Mouse (Mus musculus): ENCODE measurements around the gene Nkpd1.
A peak's percentile ranks its signal among the peaks of the same experiment; 100 is the strongest.
"Not testable (repeated sequence)": the region's sequence is repeated elsewhere in the genome, so short reads cannot be mapped to it uniquely, and the experiment has no call there.

Gene Nkpd1

DNA sequence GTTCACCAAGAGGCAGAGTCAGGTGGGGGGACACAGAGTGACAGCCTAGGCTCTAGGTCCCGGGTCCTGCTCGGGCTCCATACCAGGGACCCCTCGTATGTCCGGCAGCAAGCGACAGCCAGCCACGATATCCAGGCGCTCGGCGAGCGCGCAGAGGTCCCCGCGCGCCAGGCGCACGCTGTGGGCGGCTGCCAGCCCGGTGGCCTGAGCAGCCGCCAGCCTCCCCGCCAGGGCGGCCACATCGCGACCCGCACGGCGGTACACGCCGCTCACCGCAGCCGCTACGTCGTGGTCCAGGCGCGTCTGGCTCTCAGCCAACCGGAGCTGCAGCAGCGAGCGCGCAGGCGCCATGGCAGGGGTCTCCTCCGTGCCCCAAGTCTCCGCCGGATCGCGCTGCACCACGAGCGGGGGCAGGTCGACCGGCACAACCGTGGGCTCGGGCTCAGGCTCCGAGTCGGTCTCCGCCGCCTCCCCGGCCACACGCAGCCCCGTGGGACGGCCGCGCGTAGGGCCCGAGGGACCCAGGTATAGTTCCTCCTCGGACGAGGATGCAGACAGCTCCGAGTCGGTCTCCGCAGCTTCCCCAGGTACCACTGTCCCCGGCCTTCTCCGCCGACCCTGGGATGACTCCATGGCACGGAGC lies 10.5 kb upstream of the Nkpd1 start:
- no peak for DNase-seq (ENCODE audit: low spot score)

DNA sequence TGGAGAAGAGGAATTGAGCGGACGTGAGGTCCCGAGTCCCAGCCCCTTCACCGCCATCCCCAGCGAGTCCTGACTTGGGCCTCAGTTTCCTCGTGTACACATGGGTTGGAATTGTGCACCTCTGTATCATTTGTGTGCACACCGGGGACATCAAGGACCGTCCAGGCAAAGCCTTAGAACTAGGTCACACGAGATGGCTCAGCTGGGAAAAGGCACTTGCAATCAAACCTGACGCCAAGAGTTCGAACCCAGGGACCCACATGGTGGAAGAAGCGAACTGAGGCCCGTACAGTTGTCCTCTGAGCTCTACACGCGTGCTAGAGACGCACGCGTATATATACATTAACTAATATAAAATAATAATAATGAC lies 10.0 kb upstream of the Nkpd1 start:
- DNase-seq (ENCODE audit: low spot score) = no peak

DNA sequence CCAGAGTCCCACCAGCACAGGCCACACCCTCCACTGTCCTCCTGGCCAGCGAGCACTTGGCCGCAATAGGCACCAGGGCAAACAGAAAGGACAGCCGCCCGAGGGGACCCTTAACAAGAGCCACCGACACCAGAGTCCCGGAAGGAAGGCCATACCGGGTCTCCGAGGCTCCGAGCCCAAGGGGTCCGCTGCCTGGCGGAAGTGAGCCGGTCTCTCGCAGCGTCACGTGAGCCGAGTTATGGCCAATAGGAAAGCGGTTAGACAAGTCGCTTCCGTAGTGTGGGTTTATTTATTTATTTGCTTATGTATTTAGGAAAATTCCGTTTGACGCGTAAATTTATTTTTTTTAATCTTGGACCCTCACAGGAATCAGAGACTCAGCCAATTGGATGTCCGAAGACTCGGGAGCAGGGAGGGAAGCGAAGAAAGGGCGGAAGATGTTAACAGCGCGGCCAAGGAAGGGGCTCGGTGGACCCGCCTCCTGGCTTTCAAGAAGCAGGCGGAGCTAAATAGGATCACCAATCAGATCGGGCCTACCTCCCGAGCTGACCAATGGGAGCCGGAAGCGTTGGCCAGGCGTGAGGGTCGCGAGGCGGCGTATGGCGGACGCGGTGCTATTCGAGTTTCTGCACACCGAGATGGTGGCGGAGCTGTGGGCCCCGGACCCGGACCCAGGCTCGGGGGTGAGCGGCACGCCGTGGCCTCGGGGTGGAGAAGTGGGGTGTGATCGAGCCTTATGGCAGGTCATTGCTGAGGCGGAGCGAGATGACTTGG lies 9.3 kb upstream of the Nkpd1 start, which contains the start of the genes Bloc1s3 and Trappc6a:
Gene Bloc1s3 (minus strand): TSS at position 218 of the 774 bp plus-strand sequence.
Gene Trappc6a (plus strand): TSS at position 246 of the 774 bp plus-strand sequence.
- DNase-seq (ENCODE audit: low spot score) = peak; percentile 86

DNA sequence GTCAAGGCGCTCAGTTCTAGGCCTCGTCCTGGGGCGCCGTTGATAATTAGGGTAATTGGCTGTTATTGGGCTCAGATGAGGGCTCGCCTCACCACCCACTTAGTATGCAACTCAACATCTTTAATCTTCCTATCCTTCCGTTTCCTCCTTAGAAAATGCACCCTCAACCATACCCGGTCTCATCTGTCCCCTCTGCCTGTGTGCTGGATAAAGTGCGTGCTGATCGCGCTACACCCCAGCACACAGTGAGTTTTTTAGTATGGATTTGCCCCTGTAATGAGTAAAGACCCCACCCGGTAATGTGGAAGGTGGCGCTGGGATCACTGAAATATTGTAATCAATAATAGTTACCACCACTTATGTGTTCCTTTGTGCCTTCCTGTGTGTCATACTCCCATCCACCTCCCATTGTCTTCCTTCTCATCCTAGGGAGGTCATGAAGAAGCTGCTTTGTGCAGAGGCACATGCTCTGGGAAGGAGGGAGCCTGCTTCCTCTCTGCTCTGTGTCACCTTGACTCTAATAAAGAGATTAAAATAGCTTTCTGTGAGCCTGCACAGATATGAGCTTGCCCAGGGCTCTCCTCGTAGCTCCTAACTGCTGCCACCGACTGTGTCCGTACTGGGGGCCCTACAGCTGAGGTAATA lies 8.6 kb upstream of the Nkpd1 start:
- no peak for DNase-seq (ENCODE audit: low spot score)

DNA sequence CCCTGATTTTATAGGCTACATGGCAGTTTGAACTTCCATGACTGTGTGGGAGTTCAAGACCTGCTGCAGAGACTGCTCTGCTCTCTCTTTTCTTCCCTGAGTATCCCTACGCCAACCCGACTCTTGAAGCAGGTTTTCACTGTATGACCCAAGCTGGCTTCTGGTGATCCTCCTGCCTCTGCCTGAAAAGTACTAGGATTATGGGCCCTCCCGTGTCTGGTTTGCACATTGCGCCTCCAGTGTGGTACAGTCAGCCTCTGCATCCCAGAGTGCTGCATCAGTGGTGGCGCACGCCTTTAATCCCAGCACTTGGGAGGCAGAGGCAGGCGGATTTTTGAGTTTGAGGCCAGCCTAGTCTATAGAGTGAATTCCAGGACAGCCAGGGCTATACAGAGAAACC lies 7.9 kb upstream of the Nkpd1 start:
- no peak for DNase-seq (ENCODE audit: low spot score)

DNA sequence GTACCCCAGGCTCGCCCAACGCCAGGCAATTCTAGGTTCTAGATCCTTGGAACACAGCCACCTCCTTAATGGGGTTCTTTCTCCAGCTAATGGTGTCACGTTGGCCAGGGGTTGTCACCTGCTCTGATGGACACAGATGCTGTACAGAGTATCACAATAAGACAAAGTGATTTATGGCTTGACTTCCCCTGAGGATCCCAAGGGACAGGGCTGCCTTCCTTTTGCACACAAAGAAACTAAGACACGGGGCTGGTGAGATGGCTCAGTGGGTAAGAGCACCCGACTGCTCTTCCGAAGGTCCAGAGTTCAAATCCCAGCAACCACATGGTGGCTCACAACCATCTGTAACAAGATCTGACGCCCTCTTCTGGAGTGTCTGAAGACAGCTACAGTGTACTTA lies 5.7 kb upstream of the Nkpd1 start:
- DNase-seq (ENCODE audit: low spot score) = not testable (repeated sequence)

DNA sequence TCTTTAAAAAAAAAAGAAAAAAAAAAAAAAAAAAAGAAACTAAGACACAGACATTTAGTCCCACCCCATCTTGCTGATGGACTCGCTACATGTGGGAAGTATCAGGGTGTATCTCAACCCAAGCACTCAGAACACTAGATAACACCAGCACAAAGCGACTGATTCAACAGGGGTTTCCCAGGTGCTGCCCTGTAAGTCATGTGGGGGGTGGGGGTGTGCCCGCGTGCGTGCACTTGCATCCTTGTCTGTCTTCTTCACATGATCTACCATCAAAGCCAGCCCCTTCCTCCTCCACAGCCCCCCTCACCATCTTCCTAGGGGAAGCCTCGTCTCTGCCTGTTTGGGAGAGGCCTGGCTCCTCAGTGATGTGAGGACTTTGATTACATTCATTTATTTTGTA lies 5.3 kb upstream of the Nkpd1 start:
- no peak for DNase-seq (ENCODE audit: low spot score)

DNA sequence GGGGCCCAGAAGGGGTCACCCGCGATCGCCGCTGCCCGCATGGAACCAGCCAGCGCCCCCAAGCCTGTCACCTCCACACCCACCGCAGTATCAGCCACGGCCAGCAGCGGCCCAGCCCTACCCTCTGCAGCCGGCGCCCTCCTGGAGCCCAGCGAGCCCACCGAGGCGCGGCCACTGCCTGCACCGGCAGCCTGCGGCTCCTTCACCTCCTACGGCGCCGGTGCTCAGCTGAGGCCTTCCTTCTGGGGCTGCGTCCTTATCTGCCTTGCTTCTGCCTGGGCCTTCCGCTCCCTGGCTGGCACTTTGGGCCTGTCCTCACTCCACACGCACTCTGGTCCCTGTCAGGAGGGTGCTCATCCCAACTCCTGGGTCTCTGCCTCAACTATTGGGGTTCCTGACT lies 2.4 kb downstream of the Nkpd1 start:
- no peak for DNase-seq (ENCODE audit: low spot score)

DNA sequence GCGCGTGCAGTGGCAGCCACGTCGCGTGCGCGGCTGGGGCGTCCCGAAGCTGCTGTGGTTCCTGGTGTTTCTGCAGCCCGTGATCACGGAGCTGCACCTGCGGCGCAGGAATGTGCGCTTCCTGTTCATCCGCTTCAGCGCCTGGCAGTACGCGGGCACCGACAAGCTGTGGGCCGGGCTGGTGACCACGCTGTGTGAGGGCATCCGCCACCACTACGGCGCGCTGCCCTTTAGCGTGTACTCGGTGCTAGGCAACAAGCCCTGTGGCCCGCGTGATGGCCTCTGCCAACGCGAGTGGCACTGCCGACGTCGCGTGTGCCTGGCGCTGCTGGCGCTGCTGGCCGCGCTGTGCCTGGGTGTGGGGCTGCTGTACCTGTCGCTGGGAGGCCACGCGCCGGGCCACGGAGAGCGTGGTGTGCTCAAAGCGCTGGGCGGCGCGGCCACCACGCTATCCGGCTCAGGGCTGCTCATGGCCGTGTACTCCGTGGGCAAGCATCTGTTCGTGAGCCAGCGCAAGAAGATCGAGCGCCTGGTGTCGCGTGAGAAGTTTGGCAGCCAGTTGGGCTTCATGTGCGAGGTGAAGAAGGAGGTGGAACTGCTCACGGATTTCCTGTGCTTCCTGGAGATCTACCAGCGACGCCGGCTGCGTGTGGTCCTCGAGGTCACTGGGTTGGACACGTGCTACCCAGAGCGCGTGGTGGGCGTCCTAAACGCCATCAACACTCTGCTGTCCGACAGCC lies 5.5 kb downstream of the Nkpd1 start:
- DNase-seq (ENCODE audit: low spot score) = no peak

DNA sequence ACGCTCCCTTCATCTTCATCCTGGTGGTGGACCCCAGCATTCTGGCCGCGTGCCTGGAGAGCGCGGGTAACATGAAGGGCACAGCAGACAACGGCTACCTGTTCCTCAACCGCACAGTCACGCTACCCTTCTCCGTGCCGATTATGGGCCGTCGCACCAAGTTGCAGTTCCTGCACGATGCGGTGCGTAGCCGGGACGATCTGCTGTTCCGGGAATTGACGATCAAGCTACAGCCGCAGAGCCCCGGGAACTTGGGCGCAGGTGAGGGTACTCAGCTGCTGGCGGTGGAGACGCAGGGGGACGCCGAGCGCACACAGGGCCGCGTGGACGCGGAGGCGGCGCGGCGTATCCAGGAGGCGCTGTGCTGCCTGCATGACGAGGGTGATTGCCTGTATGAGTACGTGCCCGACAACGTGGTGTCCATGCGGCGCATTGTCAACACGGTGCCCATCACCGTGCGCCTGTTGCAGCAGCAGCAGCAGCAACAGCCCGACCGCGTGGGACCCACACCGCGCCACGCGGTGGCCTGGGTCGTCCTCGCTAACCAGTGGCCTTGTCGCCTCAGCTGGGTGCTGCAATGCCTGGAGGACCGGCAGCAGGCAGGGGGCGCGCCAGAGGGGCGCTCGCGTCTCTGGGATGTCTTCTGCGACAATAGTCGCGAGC lies 6.2 kb downstream of the Nkpd1 start:
- DNase-seq (ENCODE audit: low spot score) = peak; percentile 40

DNA sequence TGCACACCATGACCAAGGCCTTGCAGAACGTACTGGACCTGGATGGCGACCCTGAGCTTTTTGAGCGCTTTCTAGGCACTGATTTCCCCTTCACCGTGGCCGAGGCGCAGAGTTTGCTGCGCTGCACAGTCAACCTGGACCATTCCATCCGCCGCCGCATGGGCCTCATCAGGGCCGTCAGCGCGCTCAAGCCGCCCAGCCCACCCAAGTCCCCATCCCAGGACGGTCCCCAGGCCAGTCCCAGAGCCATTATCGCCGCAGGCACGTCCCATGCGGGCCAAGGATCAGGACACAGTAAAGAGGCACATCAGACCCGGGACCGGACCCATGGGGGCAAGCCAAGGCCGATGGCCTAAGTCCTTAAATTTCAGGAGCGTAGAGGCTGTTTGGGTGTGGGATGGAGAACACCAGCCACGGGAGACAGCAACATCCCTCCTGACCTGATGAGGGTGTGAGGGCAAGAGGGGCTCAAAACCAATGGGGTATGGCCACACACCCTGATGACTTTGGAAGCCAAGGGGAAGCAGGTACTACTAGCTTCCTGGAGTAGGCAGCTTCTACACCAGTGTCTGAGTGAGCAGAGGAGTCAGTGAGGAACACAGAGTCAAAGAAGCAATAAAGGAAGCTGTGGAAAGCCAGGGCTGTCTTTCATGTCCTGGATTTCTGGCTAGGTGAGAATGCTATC lies 6.9 kb downstream of the Nkpd1 start:
- DNase-seq (ENCODE audit: low spot score) = no peak

DNA sequence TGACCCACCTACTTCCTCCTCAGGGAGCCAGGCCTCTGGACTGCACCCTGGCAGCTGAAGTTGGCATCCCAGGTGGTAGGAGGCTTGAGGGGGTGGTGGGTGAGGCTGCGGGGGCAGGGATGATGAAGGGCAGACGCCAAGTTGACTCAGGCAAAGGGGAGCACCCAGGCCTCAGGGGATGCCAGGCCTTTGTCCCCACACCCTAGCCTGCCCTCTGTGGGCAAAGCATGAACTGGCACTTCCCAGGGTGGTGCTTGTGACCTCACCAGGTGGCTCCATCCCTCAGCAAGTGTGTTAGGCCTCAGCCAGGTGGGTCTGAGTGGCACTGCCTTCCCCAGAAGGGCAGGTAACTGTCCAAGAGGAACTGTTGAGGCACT lies 7.5 kb downstream of the Nkpd1 start:
- no peak for DNase-seq (ENCODE audit: low spot score)

DNA sequence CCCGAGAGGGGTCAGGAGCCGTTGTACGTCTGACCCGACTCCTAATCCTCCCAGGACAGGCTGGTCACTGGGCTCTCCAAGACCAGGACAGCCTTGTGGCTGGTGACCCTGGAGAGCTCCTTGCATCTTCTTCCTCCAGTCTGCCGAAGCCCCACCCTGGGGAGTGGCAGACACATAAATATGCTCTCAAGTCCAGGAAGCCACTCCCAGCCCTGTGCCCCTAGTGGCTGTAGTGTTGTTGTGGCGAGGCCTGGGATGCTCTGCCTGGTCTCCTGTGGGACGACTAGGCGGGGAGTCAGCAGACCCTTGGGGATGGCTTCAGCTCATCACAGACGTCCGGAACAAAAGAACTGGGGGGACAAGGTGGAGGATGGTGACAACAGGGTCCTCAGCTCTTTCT lies 13.4 kb downstream of the Nkpd1 start:
- DNase-seq (ENCODE audit: low spot score) = no peak

DNA sequence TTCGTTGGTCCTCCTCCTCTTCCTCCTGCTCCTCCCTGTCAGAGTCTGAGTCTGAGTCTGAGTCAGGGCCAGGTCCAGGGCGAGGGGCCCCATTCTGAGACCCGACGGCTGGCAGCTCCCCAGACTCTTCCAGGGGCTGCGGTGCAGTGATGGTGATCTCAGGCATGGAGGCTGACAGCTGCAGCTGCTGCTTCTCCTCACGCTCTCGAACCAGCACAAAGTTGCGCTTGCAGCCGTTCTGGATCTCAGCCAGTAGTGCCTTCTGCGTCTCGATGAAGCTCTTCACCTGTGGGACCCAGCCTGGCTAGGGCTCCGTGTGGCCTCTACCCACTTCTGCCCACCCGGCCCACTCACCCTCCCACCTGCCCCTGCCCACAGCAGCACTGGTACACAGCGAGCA lies 14.6 kb downstream of the Nkpd1 start:
- DNase-seq (ENCODE audit: low spot score) = no peak

DNA sequence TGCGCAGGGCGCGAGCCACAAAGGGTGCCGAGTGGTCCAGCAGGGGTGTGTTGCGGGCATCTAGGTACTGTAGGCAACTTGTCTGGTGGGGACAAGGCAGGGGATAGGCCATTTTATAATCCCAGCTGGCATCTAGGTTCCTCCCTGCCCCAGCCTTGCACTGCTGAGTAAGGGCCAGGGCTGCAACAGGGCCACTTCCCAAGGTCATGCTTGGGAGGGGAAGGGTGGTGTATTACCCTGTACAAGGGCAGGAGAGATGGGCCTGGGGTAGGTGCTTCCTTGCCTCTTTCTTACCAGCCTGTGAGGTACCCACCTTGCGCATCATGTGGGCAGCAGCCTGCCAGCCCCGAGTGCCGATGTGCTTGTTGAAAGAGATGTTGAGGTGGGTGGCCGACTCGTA lies 17.0 kb downstream of the Nkpd1 start:
- no peak for DNase-seq (ENCODE audit: low spot score)

DNA sequence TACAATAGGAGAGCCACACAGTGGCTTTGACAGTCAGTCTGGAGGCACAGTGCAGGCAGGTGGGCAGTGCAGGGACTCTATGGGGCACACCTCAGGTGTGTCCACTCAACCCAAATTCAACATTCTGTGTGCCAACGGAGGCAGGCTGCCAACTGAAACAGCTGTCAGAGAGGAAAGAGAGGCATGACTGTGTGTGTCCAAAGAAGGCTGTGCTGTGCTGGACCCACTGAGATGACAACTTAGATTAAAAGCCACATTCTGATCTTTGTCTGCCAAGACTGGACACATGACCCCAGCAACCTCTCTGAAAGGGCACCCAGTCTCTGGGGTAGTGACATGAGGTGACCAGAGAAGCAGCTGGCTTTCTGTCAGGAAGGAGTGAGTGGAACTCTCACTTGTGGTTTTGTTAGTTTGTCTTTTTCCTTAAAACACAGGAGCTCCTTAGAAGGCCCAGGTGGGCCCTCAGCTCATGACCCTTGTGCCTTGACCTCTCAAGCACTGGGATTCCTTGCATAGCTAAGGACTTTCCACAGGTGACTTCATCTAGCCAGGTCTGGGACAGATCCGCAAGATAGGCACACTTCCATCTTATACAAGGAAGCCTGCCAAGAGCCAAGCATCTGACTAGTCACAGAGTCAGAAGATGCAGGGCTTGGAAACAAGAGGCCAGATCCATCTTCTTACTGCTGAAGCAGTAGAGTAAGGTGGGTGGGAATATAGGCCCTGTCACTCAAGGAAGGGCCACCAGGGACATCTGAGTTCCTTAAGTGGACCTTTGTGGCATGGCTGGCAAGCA lies 23.3 kb downstream of the Nkpd1 start:
- no peak for DNase-seq (ENCODE audit: low spot score)

DNA sequence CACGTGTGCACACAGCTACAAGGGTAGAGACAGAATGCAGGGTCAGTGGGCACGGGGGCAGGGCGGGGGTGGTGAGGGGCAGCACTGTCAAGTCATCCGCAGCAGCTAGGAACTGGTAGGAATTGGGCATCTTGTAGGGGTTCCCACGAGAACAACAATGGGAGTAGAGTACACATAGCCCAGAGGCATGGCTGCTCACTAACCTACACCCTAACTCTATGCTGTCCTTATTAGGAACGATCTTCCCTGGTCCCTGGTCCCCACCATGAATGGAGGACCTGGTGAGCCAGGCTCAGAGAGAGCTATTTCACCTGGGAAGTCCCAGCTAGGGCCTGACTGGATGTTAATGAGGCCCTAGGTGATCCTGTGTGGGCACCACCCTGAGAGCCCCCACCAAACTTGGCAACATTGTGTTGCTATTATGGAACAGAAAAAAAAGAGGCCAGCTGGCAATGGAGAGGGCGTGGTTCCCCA lies 24.1 kb downstream of the Nkpd1 start:
- no peak for DNase-seq (ENCODE audit: low spot score)

DNA sequence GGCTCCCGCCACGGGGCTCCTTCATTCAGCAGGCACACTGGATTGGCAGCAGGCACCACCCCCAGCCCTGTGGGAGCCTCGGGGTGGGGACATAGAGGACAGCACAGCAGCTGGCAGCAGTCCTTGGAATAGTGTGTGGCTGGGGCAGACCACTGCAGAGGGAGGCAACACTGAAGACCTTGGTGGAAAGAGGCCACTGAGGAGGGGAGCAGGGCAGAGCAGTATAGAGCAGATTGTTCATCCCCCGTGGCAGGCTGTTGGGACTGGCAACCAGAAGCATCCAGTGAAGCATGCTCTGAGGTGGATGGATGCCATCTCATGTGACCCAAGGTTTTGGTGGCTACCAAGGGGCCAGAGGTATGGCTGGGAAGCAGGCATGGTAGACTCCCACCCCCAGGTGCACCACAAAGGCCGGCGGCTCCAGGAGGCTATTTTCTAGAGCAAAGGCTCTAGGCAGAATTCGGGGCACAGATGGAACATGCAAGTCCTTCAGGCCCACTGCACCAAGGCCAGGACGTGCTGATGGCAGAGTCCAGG lies 24.6 kb downstream of the Nkpd1 start:
- DNase-seq (ENCODE audit: low spot score) = no peak

DNA sequence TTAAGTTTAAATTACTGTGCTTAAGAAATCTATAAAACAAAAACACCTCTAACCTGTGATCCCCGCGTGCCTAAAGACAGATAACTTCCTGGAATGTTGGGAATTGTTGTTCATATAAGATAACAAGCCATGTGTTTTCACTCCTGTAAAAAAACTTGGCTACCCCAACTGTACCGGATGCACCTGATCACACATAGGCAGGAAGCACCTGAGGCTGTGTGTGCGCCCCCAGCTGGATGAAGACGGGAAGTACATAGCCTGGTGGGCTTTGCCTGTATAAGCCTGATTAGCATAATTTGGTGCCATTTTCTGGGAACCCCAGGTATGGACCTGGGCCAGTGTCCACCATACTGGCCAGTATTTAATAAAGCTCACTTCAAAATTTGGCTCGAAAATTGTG lies 25.9 kb downstream of the Nkpd1 start:
- DNase-seq (ENCODE audit: low spot score) = no peak

DNA sequence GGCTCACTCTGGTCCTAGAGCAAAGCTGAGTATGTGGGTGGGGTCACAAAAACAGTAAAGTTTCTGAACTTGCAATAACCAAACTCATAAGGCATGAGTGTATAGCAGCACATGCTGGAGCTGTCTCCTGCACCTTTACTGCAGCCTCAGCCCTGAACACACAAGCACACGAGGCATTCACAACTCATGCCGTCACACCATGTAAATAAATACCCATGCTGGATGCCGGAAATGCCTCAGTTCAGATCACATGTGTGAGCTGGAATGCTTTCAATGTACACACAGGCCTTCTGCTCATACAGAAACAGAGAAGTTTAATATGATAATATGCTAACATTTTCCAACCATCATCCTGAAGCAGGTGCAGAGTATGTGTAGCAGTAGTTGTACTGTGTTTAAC lies 28.4 kb downstream of the Nkpd1 start:
- DNase-seq (ENCODE audit: low spot score) = no peak
